Mouse (Mus musculus) MEL (cell line): ENCODE measurements around the gene Csrnp1.

ENCODE experiments used
- CTCF ChIP-seq, 3 experiments: IDR thresholded peaks in 2 of 3; conservative IDR thresholded peaks in 1 of 3; 2 replicates each; pipeline ENCODE4 v1.5.1; 2011 to 2012; ENCODE audit warnings: low read length in 3 of 3, low read depth in 2 of 3, mild to moderate bottlenecking in 2 of 3, improper control_type of control experiment in 1 of 3, inconsistent platforms in 1 of 3, mixed read lengths in 1 of 3, moderate library complexity in 1 of 3; ENCODE audit not compliant: control insufficient read depth in 1 of 3, insufficient read depth in 1 of 3, poor library complexity in 1 of 3, severe bottlenecking in 1 of 3
- MAFK ChIP-seq: IDR thresholded peaks from 2 replicates; pipeline ENCODE4 v1.6.1; 2011; ENCODE audit warnings: low read depth, mild to moderate bottlenecking, low read length, improper control_type of control experiment, borderline replicate concordance
- POLR2A ChIP-seq, 2 experiments: IDR thresholded peaks; 2 replicates each; pipeline ENCODE4 v1.6.1; 2011 to 2012; ENCODE audit warnings: low read length in 2 of 2, mild to moderate bottlenecking in 2 of 2, control low read depth in 1 of 2, improper control_type of control experiment in 1 of 2, low read depth in 1 of 2, moderate library complexity in 1 of 2; ENCODE audit not compliant: control insufficient read depth in 1 of 2, insufficient read depth in 1 of 2, poor library complexity in 1 of 2
- SIN3A ChIP-seq: IDR thresholded peaks from 2 replicates; pipeline ENCODE4 v1.6.1; 2012; ENCODE audit warnings: low read length, improper control_type of control experiment, inconsistent platforms
- TAL1 ChIP-seq: IDR thresholded peaks from 2 replicates; pipeline ENCODE4 v1.6.1; 2012; ENCODE audit warnings: mild to moderate bottlenecking, inconsistent platforms, low read length, moderate library complexity, mixed read lengths

GRCm38 (mm10) chr9:119933675-119934074 is 50.8 kb downstream of the Csrnp1 start:
- no peak for TF ChIP-seq SIN3A
- TF ChIP-seq TAL1: no peak
- no peak for TF ChIP-seq CTCF (IDR thresholded peaks at IDR 0.05 in 2 of 3, conservative IDR thresholded peaks at IDR 0.05 in 1 of 3; ENCODE audit: control insufficient read depth in 1 of 3, insufficient read depth in 1 of 3, low read depth in 2 of 3, low read length in 3 of 3, poor library complexity in 1 of 3, severe bottlenecking in 1 of 3)
- no peak for TF ChIP-seq POLR2A (IDR thresholded peaks at IDR 0.05; ENCODE audit: control insufficient read depth in 1 of 2, insufficient read depth in 1 of 2, low read depth in 1 of 2, low read length in 2 of 2, poor library complexity in 1 of 2)
- no peak for TF ChIP-seq MAFK
